Mouse (Mus musculus) small intestine, adult 2 months (tissue): ENCODE measurements around the gene Gli2.

Experiments
- CTCF ChIP-seq: fragments of 200-500 bp; IDR thresholded peaks from 2 replicates; pipeline ENCODE4 v1.5.1; 2012; ENCODE audit warnings: low read depth, mild to moderate bottlenecking, control low read depth, inconsistent platforms, low read length, moderate library complexity, mixed read lengths; ENCODE audit not compliant: insufficient replicate concordance, insufficient read length; ENCODE audit errors: extremely low read depth
- POLR2A ChIP-seq: fragments of 200-500 bp; IDR thresholded peaks from 2 replicates; pipeline ENCODE4 v1.6.1; 2012; ENCODE audit warnings: low read depth, mild to moderate bottlenecking, control low read depth, inconsistent platforms, low read length, moderate library complexity

- TF ChIP-seq CTCF (no peak), POLR2A (no peak)
Measured at GRCm38 (mm10) chr1:118993775-118994174, 59.6 kb downstream of the Gli2 start.
